Mouse (Mus musculus) layer of hippocampus, adult 11-12 months (tissue): ENCODE data around the gene Ndufa1.
"Not testable (repeated sequence)": the region's sequence is repeated elsewhere in the genome, so short reads cannot be mapped to it uniquely, and the experiment has no call there.

Experiments used
- DNase-seq: peaks from one replicate; pipeline ENCODE4 v3.0.0; 2022; ENCODE audit warnings: low spot score

Gene Ndufa1

GRCm38 (mm10) chrX:37191105-37191743 lies at the start of gene Ndufa1, which contains the start of gene Rnf113a1:
TSS of gene Ndufa1 (minus strand) at chrX:37191163.
TSS of gene Rnf113a1 (plus strand) at chrX:37191245.
- DNase-seq = peak; percentile 73

GRCm38 (mm10) chrX:37222158-37222557 lies 31.2 kb upstream of the Ndufa1 start, which contains the start of gene Rhox1:
TSS of gene Rhox1 (minus strand) at chrX:37222258.
- not testable (repeated sequence) for DNase-seq

GRCm38 (mm10) chrX:37210941-37211340 lies 20.0 kb upstream of the Ndufa1 start, which contains the start of gene Gm9:
TSS of gene Gm9 (minus strand) at chrX:37211041.
- no peak for DNase-seq

GRCm38 (mm10) chrX:37198676-37199075 lies 7.7 kb upstream of the Ndufa1 start:
- no peak for DNase-seq

- no peak for DNase-seq
These were observed 899 bp upstream of the Ndufa1 start for GRCm38 (mm10) chrX:37191744-37192379.

GRCm38 (mm10) chrX:37190755-37191104 lies 233 bp downstream of the Ndufa1 start:
- no peak for DNase-seq

- not testable (repeated sequence) for DNase-seq
These were observed 6.6 kb downstream of the Ndufa1 start for GRCm38 (mm10) chrX:37184401-37184800.

GRCm38 (mm10) chrX:37168742-37169141 lies 22.2 kb downstream of the Ndufa1 start, which contains the start of gene Akap14:
TSS of gene Akap14 (minus strand) at chrX:37168842.
- no peak for DNase-seq

- DNase-seq = peak; percentile 10
These were observed 23.9 kb downstream of the Ndufa1 start for GRCm38 (mm10) chrX:37167085-37167484.

- DNase-seq = no peak
These were observed 27.8 kb downstream of the Ndufa1 start for GRCm38 (mm10) chrX:37163115-37163514.

GRCm38 (mm10) chrX:37161169-37161568 lies 29.8 kb downstream of the Ndufa1 start:
- DNase-seq = no peak

GRCm38 (mm10) chrX:37157839-37158238 lies 33.1 kb downstream of the Ndufa1 start:
- no peak for DNase-seq

- DNase-seq = no peak
These were observed 46.0 kb downstream of the Ndufa1 start for GRCm38 (mm10) chrX:37144954-37145353.

GRCm38 (mm10) chrX:37144498-37144897 lies 46.5 kb downstream of the Ndufa1 start:
- DNase-seq = not testable (repeated sequence)

GRCm38 (mm10) chrX:37141732-37142131 lies 49.2 kb downstream of the Ndufa1 start:
- DNase-seq = no peak
